Mouse (Mus musculus): Measurements from ENCODE around the gene Gm5269. TPM values are rescaled to one million over a fixed set of nuclear protein-coding genes. Genes with fewer than 3 reads are reported as not detected.

The Gm5269 gene
- polyA plus RNA-seq, 1 experiment from 2014 or later: not detected

Other genes starting within 250 kb of the Gm5269 start
- gene Wdr75, start 95.1 kb downstream of the Gm5269 start, polyA plus RNA-seq (2016; fragmentation: Nextera tagmentation; extraction: Ambion mirVana): 100 and 104 TPM in 2 replicates
- 5.0 and 6.6 TPM in 2 replicates for gene Slc40a1, start 36.2 kb upstream of the Gm5269 start, polyA plus RNA-seq (2016; fragmentation: Nextera tagmentation; extraction: Ambion mirVana)
- gene Dnah7b, start 176.0 kb upstream of the Gm5269 start, polyA plus RNA-seq (2016; fragmentation: Nextera tagmentation; extraction: Ambion mirVana): 2.1 and 2.2 TPM in 2 replicates